Mouse (Mus musculus) ES-E14 (cell line): ENCODE measurements at regions not wholly inside any gene's neighbourhood (a gene's known extent, or its start where the extent isn't known, plus 50 kb on each side); places are given as distances from the start of the nearest gene placed in this dataset.

Experiments
- DNase-seq: peaks from one replicate; pipeline ENCODE4 v3.0.0-alpha.2; 2013; ENCODE audit warnings: low read depth, low spot score
- H3K27ac ChIP-seq: 2 replicates; pipeline ENCODE4 v1.5.1; 2012; ENCODE audit warnings: low read depth, mild to moderate bottlenecking, low read length, moderate library complexity, mixed read lengths; ENCODE audit not compliant: poor library complexity, insufficient read depth, severe bottlenecking
- H3K36me3 ChIP-seq: 2 replicates; pipeline ENCODE4 v1.6.1; 2012; ENCODE audit warnings: mild to moderate bottlenecking, low read length, moderate library complexity, mixed read lengths; ENCODE audit not compliant: control insufficient read depth, poor library complexity, insufficient read depth, severe bottlenecking
- H3K4me1 ChIP-seq, 2 experiments: fragments of 150-350 bp in 1 of 2; sonication (generic) in 1 of 2; 2 replicates each; pipeline ENCODE4 v1.6.1; 2012; ENCODE audit warnings: low read length in 2 of 2, mild to moderate bottlenecking in 1 of 2, mixed read lengths in 1 of 2; ENCODE audit not compliant: control insufficient read depth in 2 of 2, insufficient read depth in 2 of 2, poor library complexity in 1 of 2
- H3K4me3 ChIP-seq, 2 experiments: fragments of 150-350 bp in 1 of 2; sonication (generic) in 1 of 2; 2 replicates each; pipeline ENCODE4 v1.5.1; 2012; ENCODE audit warnings: low read length in 2 of 2, low read depth in 1 of 2, mild to moderate bottlenecking in 1 of 2, mixed read lengths in 1 of 2; ENCODE audit not compliant: insufficient read depth in 1 of 2, poor library complexity in 1 of 2, severe bottlenecking in 1 of 2
- H3K9ac ChIP-seq: 2 replicates; pipeline ENCODE4 v1.6.1; 2012; ENCODE audit warnings: low read depth, mild to moderate bottlenecking, low read length, mixed read lengths; ENCODE audit not compliant: poor library complexity, insufficient read depth, severe bottlenecking
- H3K9me3 ChIP-seq: fragments of 150-350 bp; sonication (generic); 2 replicates; pipeline ENCODE4 v1.6.1; 2012; ENCODE audit warnings: low read depth, mild to moderate bottlenecking, low read length; ENCODE audit not compliant: control insufficient read depth, insufficient read depth
- CHD2 ChIP-seq: IDR thresholded peaks from 2 replicates; pipeline ENCODE4 v1.6.1; 2014; ENCODE audit warnings: mild to moderate bottlenecking, low read depth, low read length, inconsistent platforms
- HCFC1 ChIP-seq: IDR thresholded peaks from 2 replicates; pipeline ENCODE4 v1.6.1; 2012; ENCODE audit warnings: low read length, inconsistent platforms, borderline replicate concordance; ENCODE audit not compliant: insufficient read depth
- MAFK ChIP-seq: IDR thresholded peaks from 2 replicates; pipeline ENCODE4 v1.6.1; 2014; ENCODE audit warnings: mild to moderate bottlenecking, low read depth, low read length, inconsistent platforms; ENCODE audit not compliant: insufficient read depth
- ZC3H11A ChIP-seq: IDR thresholded peaks from 2 replicates; pipeline ENCODE4 v1.6.1; 2012; ENCODE audit warnings: low read depth, mild to moderate bottlenecking, inconsistent platforms, low read length, borderline replicate concordance
- ZNF384 ChIP-seq: IDR thresholded peaks from 2 replicates; pipeline ENCODE4 v1.6.1; 2012; ENCODE audit warnings: low read depth, low read length, inconsistent platforms
- in situ Hi-C, 2 experiments: fragments of 600-800 bp; cut with MboI; formaldehyde crosslinking; loops; one replicate each; pipeline ENCODE4 v1.15.1; 2025; ENCODE audit warnings: low sequenced_read_pairs in 2 of 2, inconsistent platforms in 1 of 2; ENCODE audit not compliant: unreplicated experiment in 2 of 2

DNA sequence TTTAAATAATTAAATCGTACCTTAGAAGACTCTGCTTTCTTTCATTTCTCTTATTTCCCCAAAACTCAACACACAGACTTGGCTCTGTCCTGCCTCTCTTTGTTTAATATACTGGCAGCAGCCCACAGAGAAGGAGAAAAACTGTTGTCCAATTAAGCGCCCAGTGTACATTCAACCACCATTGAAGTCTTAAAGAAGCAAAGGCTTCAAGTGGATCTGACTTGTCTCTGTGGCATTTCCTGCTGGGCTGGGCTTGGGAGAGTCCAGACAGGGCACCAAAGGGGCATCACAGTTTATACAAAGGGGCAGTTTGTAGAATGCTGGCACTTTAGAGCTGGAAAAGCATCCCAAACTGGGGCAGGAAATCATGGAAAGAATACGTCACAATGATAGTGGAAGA lies 340.9 kb upstream of the Pik3r1 start:
- H3K36me3 ChIP-seq, result no peaks in the 10 kb centered on the region
- no peak overlapping the region for H3K9ac ChIP-seq
- no peak overlapping the region for H3K27ac ChIP-seq
- H3K4me1 ChIP-seq, result peaks cover 4% of the 10 kb centered on the region in 2 experiments; a peak in 2 of 4 replicates
- TF ChIP-seq CHD2 (no peak), MAFK (no peak), ZC3H11A (no peak), HCFC1 (no peak), ZNF384 (no peak)
- no peaks in the 10 kb centered on the region for H3K9me3 ChIP-seq
- DNase-seq, result no peak
- no peak overlapping the region for H3K4me3 ChIP-seq
- in situ Hi-C loops, result no loop called here

DNA sequence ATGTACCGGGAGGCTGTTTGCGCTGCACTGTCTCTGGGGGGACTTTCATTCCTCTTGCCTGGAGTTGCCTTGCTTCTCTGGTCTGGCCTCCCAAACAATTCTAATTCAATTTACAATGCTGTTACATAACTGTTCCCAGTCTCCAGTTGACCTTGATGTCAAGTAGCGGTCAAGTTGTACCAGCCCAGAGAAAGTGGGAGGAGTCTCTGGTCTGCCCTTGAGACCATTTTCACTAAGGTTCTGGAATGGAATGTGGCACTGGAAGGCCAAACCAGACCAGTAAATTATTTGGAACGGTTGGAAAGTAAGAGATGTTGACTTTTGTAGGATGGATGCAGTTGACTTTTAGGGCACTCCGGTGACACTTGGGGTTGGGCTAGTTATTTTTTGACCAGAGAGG lies 345.9 kb upstream of the Pik3r1 start:
- Histone ChIP-seq H3K9ac (no peak overlapping the region), H3K4me3 (no peak overlapping the region), H3K4me1 (no peaks in the 10 kb centered on the region), H3K36me3 (no peaks in the 10 kb centered on the region), H3K9me3 (no peaks in the 10 kb centered on the region), H3K27ac (no peak overlapping the region)
- in situ Hi-C loops, result no loop called here
- no peak for TF ChIP-seq ZC3H11A
- TF ChIP-seq ZNF384, result no peak
- no peak for TF ChIP-seq MAFK
- no peak for TF ChIP-seq HCFC1
- no peak for TF ChIP-seq CHD2
- no peak for DNase-seq

DNA sequence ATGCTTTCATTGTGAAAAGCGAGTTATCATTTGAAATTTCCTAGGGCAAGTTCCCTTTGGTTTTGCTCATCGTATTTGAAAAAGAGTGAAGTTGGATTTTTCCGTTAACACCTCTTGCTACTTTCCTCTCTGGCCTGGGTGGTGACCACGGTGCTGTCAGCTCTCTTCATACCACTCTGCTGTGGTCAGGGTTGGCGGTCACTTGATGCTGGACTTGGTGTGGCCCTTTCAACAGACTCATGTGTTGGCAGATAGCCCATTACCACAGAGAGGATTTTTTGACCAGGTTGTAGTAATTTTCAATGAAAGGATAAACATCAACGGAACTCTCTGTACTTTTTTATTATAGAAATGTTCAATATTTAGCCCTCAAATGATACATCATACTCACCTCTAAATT lies 354.3 kb upstream of the Pik3r1 start:
- no peaks in the 10 kb centered on the region for H3K9me3 ChIP-seq
- no peak for DNase-seq
- TF ChIP-seq ZNF384 (no peak), MAFK (no peak), CHD2 (no peak), HCFC1 (no peak)
- in situ Hi-C loops, result no loop called here
- no peak overlapping the region for H3K4me3 ChIP-seq
- no peak overlapping the region for H3K27ac ChIP-seq
- H3K9ac ChIP-seq, result no peak overlapping the region
- H3K4me1 ChIP-seq, result no peaks in the 10 kb centered on the region
- H3K36me3 ChIP-seq, result no peaks in the 10 kb centered on the region

DNA sequence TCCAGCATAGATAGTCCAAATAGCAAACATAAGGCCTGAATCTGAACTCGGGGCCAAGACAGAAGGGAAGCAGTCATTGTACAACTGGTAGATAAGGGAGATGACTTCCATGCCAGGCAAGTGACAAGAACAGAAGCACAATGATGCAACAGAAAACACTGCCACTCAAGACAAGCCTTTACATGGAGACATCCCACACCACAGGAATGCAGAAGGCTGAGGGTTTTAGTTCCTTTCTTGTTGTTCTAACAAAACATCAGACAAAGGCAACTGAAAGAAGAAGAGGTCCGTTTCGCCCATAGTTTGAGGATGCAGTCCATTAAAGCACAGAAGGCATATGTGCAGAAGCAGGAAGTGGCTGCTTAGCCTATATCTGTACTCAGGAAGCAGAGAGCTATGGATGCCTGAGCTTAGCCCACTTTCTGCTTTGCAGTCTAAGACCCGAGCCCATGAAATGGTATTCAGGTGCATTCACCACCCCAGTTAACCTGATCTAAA lies 360.0 kb upstream of the Pik3r1 start:
- in situ Hi-C loops, result no loop called here
- H3K4me3 ChIP-seq, result no peak overlapping the region
- H3K9me3 ChIP-seq, result no peaks in the 10 kb centered on the region
- no peak overlapping the region for H3K27ac ChIP-seq
- TF ChIP-seq MAFK (no peak), ZC3H11A (no peak), ZNF384 (no peak), HCFC1 (no peak), CHD2 (no peak)
- H3K9ac ChIP-seq, result no peak overlapping the region
- H3K36me3 ChIP-seq, result no peaks in the 10 kb centered on the region
- DNase-seq, result no peak
- peaks cover 2 to 4% of the 10 kb centered on the region in 2 experiments; a peak in 1 of 4 replicates for H3K4me1 ChIP-seq

DNA sequence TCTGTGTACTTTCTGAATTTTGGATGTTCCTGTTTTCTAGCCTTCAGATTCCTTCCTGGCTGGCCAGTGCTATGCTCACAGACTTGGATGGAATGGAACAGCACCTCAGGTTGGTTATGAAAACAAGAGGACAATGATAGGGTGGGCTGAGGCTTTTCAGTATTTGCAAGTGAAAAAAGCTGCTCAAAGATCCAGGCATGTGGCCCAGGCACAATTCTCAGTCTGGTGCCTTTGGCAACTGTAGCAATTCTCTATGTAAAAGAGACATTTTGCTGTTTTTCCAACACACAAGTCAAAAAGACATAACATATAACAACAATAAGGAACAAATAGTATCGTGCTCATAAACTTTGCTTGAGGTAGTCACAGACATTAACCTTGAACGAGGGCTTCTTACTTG lies 363.4 kb upstream of the Pik3r1 start:
- no peak for DNase-seq
- Histone ChIP-seq H3K9ac (no peak overlapping the region), H3K36me3 (no peaks in the 10 kb centered on the region), H3K4me3 (no peak overlapping the region), H3K9me3 (no peaks in the 10 kb centered on the region), H3K4me1 (peaks cover 2 to 4% of the 10 kb centered on the region in 2 experiments; a peak in 1 of 4 replicates), H3K27ac (no peak overlapping the region)
- in situ Hi-C loops, result no loop called here
- TF ChIP-seq ZC3H11A (no peak), HCFC1 (no peak), ZNF384 (no peak), MAFK (no peak), CHD2 (no peak)
